Mouse (Mus musculus) urinary bladder, postnatal 14 days (tissue): ENCODE results near the gene Rbm28.

Source experiments
- DNase-seq: peaks from one replicate; pipeline ENCODE4 v3.0.0; 2021; ENCODE audit warnings: low spot score

Rbm28 gene

DNA sequence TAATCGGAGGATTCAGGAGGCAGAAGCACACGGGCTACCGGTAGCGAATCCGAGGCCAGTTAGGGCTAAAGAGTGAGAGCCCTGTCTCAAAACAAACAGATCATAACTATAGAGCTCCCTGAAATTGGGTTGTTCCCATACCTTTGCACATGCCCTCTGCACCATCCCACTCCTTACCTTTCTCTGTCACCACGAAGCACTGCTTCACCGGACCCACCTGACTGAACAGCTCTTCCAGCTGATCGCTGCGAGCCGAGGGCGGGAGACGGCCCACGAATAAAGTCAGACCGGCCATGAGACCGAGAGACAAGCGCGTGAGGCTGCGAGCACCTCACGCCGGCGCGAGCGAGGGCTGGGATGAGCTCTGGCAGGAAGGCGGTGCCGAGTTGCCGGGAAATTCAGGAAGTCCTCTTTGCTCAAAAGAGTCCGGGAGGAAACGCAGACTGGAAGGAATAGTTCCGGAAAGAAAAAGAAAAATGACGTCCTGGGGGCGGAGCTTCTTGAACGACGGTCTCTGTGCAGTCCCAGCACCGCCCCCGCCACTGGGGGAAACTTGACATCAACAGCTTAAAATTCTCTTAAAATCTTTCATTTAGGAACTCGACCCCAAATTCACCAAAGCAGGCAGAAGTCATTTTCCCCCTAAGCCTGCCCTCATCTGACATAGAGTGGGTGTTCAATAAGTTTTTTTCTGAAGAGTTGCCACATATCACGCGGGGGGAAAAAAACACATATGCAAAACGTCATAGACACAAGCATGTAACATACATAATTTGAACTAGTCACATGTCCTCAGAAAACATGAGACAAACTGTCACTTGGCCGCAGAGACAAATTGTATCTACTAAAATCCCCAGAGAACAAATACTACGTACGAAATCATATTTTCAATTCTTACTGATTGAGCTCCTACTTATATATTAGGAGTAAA, at the start of gene Rbm28:
Rbm28 (minus strand) TSS at position 693 of the 931 bp plus-strand sequence.
- DNase-seq, result peak; percentile 85

DNA sequence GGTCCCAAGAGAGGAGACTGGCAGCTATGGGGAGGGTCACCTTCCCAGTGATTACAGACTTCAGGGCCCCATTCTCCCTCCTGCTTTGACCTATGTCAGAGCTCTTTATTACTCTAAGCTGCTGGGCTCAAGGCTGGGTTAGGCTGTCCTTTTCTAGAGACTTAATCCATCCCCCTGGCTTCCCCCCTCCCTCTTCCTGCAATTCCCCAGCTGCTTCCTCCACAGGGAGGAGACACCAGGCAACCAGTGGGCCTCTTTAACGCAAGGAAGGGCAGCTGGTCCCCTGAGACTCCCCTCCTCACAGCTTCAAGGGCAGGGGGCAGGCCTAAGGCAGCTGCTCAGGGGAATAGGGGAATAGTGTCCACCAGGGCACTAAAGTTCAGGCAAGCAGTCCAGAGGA, 49.4 kb upstream of the Rbm28 start:
- no peak for DNase-seq

DNA sequence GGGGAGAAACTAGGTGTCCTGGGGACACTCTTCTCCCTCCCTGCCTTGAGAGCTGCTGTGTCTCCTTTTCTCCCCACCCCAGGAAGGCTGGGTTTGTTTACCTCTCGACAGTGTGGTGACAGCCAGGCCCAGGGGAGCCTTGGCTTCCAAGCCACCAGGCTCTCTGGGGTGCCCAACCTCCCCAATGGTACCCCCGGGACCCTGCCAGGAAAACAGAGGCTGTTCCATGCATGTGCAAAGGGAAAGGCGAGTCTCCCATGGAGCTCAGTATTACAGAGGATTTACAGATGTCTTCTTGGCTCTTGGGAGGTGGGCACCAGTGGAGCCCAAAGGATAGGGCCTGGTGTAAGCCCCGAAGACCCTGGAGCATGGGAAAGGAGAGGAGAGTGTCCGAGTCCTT, 48.6 kb upstream of the Rbm28 start:
- no peak for DNase-seq

DNA sequence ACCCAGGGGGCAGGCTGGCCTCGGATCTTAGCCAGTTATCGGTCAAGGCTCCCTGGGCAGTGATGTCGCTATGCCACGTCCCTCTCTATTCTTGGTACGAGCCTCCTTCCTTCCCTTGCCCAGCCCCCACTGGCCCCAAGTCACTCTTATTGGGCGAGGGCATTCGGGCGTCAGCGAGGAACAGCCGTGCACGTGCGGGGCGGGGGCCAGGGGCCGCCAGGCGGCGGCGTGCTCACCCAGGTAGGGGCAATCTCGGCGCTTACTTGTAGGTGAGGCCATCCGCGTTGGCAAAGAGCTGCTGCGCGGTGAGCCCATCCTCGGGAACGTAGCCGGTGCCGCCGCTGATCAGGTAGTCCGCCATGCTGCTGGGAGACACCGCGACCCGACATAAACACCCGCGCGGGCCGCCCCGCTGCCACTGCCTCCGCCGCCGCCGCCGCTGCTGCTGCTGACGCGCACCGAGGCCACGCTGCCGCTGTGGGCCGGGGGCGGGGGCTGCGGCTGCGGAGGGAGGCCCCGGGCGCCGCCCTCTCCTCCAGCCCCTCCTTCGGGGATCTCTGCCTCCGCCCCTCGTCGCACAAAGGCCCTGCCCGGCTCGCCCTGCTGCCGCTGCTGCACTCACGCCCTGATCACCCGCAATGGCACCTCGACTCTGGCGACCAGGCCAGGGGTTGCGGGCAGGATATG, 47.1 kb upstream of the Rbm28 start:
- DNase-seq, result peak; percentile 81

DNA sequence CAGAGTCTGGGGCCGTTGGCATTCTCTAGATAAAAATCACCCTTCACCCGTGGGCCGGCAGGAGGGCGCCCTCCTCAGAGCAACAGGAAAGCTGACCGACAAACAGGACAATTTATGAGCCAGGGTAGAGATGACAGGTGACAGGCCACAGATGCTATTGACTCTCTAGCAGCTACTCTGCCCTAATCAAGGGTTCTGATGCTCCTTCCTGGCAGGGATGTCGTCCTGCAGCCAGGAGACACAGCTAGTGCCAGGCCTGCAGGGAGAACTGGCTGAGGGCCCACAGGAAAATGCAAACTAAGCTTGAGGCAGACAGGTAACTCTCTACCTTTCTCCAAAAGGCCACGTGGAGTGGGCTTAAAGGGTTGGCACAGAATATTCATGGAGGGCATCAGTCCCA, 46.3 kb upstream of the Rbm28 start:
- no peak for DNase-seq

DNA sequence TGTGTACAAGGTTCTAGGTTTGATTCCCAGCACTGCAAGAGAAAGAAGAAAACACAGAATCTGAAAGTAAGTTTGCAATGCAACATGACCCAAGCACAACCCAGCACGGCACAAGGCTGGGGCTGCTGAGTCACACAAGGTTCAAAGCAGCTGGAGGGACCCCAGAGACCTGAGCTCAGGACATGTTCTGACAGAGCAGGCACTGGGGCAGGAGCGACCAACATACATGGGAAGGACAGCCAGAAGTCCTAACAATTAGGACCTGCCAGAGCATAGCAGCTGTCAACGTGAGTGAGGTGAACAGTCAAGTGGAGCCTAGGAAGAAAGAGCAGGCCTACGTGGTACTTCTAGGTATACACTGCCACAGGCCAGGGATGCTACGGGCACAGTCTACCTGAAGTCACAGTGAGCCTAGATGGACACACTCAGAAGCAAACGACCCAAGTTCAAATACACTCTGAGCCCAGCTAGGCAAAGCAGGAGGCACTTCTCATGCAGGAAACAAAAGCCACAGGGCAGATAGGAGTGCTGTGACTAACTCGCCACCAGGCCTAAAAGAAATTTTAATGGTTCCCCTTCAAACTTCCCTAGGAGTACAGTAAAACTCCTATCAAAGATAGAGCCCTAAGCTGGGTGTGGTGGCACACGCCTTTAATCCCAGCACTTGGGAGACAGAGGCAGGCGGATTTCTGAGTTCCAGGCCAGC, 45.6 kb upstream of the Rbm28 start:
- DNase-seq, result no peak

DNA sequence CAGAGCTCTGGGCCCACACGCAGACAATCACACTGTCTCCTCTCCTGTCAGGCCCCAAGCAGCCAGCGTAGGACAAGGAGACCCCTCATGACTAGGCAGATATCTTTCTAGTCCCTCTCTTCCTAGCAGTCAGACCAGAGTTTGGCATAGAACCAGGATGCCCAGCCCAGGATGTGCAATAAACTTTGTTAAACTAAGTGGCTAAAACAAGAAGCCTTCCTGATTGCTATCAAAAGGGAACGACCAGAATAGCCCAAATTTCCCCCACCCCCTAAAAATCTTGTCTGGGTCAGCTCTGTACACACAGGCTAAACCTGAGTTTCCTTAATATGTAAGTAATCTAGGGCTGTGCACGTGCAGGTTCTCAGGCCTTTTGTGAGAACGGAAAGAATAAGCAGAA, 43.4 kb upstream of the Rbm28 start:
- DNase-seq, result no peak

DNA sequence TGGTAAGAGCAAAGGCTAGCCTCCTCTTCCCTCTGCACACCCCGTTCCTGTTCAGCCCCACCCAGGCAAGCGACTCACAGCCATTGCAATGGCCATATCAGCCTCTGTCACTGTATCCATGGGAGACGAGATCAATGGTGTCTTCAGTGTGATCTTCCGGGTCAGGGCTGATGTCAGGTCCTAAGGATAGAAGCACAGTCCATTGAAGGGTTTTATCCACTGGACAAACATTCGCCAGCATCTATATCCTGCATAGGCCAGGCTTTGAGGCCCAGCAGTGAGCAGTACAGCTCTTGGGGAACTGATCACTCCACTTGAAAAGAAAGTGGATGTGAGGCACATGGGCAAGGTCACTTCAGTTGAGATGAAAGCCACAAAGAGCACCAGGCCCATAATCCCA, 42.2 kb upstream of the Rbm28 start:
- no peak for DNase-seq

DNA sequence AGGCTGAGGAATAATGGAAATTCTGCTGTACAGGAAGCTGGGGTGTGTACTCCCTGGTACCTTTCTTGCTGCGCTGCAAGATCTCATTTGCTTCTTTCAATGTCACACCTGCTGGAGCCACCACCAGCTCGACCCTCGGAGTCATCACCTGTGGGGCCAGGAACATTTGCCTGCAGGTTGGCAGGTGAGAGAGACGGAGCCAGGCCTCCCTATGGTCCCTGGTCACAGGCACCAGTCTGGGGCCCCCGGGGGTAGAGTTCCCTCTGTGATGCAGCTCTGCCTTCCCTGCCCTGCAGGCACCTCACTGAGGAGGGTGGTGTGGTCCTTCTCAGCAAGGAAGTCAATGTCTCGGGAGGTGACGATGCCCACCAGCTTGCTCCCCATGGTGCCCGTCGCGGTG, 41.2 kb upstream of the Rbm28 start:
- DNase-seq, result no peak

DNA sequence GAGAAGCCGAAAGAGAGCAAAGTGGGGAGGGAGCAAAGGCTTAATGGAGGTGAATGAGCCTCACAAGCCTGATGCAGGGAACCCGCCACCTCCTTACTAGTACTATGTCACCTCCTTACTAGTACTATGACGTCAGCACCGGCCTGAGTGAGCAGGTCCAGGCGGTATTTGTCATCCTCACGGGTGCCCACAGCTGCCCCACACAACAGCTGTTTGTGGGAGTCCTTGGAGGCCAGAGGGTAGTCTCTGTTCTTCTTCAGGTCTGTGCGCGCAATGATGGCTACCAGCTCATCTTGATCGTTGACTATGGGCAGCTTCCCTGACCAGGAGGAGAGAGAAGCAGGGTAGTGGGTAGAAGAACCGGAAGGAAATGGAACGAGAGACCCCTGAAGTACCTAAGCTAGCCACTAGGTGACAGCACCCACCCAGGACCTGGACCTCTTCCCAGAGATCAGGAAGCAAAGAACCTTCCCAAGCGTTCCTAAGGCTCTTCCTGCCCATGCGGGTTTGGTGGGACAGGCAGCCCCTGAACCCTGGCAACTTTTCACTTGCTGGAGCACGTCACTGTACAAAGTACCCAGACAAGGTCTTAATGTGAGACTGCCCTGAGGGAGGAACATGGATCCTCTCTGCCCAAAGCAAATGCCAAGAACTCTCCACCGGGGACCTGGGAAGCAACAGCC, 40.3 kb upstream of the Rbm28 start:
- DNase-seq, result peak; percentile 50

DNA sequence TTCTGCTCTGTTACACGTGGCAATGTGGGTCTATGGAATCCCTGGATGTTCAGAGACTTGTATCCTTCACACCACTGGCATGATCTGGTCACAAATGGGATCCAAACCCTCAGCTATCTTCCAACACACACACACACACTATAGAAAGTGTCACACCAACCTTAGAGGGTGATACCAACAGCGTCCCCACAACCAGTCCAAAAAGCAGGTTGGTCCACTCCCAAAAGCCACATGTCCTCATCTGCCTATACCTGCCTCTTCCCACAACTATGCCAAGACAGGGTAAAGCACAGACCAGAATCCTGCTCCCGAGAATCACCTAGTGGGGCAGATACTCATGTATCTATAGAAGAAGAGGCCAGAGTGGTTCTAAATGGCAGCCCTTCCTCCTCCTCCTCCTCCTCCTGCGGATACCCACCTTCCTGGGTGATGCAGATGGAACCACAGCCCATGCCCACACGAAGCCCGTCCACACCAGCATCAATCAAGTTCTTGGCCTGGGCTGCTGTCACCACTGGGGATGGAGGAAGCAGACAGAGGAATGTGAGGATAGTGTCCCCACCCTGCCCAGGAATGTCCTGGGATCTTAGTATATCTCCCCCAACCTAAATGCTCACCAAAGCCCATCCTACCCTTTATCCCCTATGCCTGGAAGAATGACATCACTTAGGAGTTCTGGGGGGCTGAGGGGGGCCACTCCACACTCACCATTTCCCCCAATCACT, 39.2 kb upstream of the Rbm28 start:
- no peak for DNase-seq

DNA sequence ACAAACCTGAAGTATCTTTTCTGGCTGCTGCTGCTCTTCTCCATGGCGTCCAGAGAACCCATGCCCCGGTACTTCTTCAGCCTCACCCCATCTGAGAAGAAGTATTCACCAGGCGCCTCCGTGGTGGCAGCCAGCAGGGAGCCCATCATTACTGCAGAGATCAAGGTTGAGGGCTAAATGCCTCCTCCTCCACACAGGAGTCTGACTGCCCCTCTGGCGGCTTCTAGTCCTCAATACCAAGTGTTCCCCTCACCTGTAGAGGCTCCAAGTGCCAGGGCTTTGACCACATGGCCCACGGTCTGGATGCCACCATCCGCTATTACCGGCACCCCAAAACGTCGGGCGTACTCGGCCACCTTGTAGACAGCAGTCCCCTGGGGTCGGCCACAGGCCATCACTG, 38.3 kb upstream of the Rbm28 start:
- DNase-seq, result no peak

DNA sequence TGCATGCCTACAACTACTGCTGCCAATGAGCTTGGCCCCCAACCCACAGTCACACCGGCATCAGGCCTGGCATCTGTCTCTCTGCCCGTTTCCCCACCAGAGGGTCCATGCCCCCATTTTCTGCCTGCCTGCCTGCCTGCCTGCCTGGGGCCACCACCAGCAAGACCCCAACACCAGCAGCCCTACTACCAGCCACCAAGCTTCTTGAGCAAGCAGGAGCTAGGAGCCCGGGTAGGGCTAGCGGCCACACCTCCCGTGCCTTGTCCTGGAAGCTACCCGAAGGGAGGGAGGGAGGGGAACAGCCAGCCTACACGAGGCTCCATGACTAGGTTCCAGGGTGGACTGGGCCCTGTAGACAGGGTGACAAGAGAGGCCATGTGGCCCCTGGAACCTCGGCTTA, 37.2 kb upstream of the Rbm28 start:
- DNase-seq, result no peak

DNA sequence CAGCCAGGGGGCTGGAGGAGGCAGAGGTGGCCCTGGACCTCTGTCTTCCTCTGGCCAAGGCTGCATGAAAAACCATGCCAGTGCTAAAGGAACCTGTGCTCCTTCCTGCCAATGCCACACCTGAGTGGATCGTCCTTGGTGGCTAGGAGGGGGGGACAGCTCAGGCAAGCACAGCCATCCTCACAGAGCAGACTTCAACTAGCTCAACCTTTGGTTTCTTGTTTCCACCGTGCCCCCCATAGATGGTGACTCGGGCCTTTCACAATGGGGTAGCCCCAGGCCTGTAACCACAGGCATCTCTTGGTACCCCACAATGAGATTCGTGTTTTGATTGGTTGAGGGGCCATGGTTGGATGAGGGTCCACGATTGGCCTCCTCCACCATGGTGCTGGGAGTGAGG, 36.5 kb upstream of the Rbm28 start:
- no peak for DNase-seq

DNA sequence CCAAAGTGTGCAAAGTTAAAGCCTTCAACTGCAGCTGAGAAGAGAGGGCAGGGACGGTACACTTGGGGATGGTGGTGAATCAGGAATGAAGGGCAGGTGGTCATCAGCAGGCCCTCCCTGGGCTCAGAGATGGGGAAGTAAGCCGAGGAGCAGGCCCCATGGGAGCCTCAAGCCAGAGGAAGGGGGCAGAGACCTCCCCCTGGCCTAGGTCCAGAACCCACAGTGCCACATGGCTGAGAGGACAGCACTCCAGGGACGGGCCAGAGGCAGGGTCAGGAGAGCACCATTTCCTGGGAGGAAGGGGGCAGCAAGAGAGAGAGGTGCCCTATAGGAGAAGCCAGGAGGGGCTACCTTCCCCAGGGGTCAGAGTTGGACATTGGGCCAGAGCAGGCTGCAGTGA, 35.7 kb upstream of the Rbm28 start:
- DNase-seq, result no peak

DNA sequence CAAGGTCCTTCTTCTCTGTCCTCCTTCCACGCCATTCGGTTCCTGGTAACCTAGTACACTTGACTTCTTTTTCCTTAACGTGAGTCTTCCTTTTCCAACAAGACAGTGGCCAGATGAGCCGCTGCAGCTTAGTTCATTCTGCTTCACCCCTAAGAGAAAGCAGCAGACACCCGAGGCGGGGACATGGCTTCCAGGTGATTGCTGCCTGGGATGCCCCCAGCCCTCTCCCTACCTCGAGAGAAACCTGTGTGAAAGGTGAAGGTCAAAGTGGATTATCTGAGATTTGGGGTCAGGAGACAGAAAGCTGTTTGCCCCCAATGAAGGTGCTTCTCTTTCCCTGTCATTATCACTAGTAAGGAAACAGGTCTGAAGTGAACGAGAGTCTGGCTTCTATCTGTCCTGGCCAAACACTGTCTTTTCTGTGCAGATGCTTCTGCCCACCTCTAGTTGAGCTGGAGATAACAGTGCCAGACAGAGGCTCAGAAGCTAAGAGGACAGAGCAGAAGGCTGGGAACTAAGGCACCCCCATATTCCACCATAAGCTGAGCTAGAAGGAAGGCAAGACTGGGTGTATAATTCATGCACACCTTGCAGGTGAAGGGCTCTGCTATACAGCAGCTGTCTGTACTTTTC, 34.5 kb upstream of the Rbm28 start:
- no peak for DNase-seq

DNA sequence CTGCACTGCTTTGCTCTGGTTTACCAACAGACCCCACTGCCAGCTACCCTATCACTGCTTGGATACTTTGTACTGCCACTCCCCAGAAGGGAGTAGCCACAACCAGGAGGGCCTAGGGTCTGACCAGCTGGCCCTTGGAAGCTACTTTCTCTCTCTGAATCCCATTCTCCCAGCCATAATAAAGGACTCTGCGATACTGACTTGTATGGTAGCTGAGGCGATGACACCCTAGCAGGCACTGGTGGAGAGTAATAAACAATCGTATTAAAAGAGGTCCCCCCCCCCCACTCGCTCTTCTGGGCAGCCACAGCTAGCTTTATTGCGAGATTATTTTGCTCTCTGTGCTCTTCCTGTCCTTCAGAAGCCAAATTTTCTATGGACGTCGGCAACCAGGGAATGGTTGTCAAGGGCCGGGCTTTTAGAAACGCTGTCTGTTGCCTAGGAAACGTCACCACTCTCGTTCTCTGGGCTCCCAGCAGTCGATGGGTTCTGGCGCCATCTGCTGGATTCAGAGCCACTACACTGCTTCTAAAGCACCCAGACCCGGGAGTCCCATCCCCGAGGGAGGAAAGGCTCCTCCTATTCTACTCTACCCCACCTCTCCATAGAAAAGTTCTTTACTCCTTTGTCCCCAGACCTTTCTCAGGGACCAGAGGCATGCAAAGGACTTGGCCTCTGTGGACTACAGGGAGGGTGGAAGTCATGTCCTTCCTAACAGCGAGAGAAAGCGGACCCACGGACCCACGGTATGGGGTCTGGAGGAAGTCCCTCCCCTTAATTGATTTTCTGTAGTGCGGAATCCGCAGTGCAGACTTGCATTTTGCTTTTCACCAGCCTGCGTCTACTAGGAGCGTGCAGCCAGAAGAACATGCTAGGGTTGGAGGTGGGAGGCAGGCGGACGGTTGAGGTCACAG, 33.8 kb upstream of the Rbm28 start:
- peak; percentile 92 for DNase-seq

DNA sequence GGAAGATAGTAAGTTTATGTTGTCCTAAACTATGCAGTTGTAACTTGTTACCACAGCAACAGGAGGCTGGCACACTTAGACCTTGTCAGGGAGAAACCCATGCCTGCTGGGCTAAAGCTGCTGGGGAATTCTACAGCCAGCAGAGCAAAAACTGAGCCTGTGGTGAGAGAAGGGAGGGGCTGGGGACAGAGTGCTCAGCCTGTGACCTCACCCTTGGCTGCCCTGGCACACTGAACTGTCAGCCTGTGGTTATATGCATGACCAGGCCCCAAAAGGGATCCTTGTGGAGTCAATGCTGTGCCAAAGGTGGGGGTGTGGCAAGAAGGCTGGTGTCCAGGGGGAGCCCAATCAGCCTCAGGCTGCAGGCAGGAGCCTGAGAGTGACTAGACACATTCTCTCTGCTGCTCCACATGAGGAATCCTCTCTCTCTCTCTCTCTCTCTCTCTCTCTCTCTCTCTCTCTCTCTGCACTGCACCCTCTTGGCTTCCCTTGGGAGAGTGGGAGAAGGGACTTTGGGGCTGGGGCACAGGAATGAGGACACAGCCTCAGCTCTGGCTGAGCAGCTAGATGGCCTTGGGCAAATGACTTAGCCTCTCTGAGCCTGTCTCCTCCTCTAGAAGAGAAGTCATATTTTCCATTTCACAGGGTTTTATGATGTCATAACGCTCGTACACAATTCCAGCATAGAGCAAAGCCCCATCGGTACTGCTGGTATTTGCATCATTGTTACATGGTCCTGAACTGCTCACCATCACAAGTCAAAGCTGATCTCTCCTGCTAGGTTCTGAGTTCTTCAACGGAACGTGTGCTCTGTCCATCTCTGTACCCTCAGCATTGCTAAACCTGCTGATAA, 31.3 kb upstream of the Rbm28 start:
- peak; percentile 8 for DNase-seq

DNA sequence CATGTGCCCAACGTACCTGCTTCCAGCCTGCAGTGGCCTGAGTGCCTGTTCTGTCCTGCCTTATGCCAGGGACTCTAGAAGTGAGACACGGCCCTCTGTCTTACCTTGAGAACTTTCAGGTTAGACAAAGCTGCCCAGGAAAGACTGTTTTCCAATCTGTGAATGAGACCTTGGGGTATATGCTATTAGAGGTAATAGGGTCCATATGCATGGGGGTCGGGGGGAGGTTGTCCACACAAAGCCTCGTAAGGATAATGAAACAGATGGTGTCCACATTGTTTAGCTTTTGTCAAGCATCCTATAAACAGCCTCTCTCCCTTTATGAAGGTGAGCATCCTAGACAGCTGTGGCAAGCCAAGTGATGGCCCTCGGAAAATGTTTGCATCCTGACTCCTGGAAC, 30.3 kb upstream of the Rbm28 start:
- DNase-seq, result no peak
